Mouse (Mus musculus): Measurements from ENCODE around the gene Inpp4a. TPM values are rescaled to one million over a fixed set of nuclear protein-coding genes. Genes with fewer than 3 reads are reported as not detected.

Inpp4a gene
- polyA plus RNA-seq (2014; fragmentation: Nextera tagmentation; extraction: Ambion mirVana), result 13.7 and 15.5 TPM in 2 replicates

DNA sequence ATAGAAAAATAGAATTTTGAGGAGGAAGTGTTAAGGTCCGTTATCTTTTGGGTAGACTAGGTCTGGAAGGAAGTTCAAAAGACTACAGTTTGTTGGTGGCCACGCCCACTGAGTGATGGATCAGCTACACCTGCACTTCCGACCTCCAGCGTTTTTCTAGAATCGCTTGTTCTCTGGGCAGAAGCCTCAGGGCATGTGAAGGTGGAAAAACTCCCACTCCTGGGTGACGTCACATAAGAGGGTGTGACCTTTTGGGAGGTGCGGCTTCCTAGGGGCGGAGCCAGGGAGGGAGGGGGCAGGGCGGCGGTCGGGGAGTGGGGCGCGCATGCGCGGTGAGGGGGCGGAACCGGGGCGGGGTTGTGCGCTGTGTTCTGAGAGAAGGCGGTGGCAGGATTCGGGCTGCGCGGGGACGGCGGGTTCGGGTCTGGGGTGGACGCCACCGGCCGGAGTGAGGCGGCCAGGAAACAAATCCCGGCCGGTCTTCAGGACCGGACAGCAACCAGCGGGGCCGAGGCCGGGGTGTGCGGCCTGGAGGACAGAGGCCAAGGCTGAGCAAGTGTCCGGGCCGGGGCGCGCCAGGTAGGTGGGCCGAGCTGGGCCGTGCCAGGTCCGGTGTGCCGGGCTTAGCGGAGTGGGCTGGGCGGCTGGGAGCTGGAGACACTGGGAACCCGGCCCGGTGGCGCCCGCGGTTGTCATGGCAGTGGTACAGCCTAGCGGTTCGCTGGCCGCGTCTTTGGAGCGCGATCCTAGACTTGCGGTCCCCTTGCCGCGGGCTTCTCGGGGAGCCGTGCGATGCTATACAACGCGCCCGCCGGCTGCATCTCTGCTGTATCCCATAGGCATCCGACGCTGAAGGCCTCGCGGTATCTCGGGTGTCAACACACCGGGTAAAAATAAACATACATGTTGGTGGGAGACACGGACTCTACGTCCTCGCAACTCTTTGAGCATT lies at the start of gene Inpp4a:
Gene Inpp4a (plus strand): TSS at position 326 of the 952 bp plus-strand sequence.
- under 1% methylated on average over 77 of the region's 77 CpGs for WGBS
- peak; percentile 89 for ATAC-seq (ENCODE audit: insufficient number of reproducible peaks, insufficient read depth, low FRiP score, low read depth)

DNA sequence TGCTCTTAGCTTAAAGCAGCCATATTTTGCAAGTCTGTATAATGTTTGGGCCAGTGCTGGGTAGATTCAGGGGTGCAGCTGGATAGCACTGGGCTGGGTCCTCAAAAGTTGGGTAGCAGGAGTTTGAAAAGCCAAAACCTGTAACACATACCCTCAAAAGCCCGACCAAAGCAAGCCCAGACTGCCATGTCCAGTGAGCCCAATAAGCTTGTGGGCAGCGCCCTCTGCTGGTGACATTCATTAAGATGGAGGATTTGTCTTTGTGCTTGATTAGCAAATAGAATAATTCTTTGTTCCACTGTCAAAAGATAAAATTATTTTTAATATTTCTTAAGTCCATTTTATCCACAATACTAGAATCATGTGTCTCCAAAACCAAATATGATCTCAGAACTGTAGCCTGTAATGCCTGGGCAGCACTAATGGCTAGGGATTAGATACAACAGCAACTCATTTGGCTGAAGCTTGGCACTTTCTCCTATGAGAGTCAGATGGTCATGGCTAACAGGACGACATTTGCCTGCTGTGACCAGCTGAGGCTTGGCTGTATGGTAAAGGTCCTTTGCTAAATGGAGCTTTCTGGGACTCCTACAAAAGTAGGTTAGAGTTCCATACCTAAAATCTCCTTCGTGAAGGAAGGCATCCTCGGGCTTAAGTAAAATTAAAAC lies 48.9 kb upstream of the Inpp4a start:
- Histone ChIP-seq H3K4me1 (ENCODE audit: control insufficient read depth in 2 of 2, insufficient read depth in 2 of 2, low read length in 2 of 2) (no peaks in the 10 kb centered on the region), H3K4me3 (ENCODE audit: control insufficient read depth in 1 of 2, insufficient read depth in 1 of 2, low read depth in 1 of 2, low read length in 2 of 2) (no peak overlapping the region), H3K27me3 (ENCODE audit: control insufficient read depth, insufficient read depth, low read length) (no peaks in the 10 kb centered on the region), H3K27ac (replicated peaks in 1 of 2; ENCODE audit: control insufficient read depth in 1 of 2, insufficient read depth in 1 of 2, low read depth in 2 of 2, low read length in 2 of 2) (no peak overlapping the region), H3K4me2 (ENCODE audit: low read length) (no peak overlapping the region), H3K9ac (ENCODE audit: low read length) (no peak overlapping the region), H3K9me3 (ENCODE audit: control insufficient read depth, low read length) (no peaks in the 10 kb centered on the region), H3K36me3 (ENCODE audit: control insufficient read depth, insufficient read depth, low read length) (no peaks in the 10 kb centered on the region)
- no peak for ATAC-seq (ENCODE audit: insufficient number of reproducible peaks, insufficient read depth, low FRiP score, low read depth)
- WGBS, result 38% methylated on average over 5 of the region's 5 CpGs

More for the DNA sequence above, at the start of gene Inpp4a:
- Histone ChIP-seq H3K4me1 (ENCODE audit: control insufficient read depth in 2 of 2, insufficient read depth in 2 of 2, low read length in 2 of 2) (peaks cover 5% of the 10 kb centered on the region in 2 experiments; a peak in 2 of 4 replicates), H3K4me2 (ENCODE audit: low read length) (peak within 1 kb of the TSS; percentile 83), H3K9ac (ENCODE audit: low read length) (peak within 1 kb of the TSS; percentile 94), H3K36me3 (ENCODE audit: control insufficient read depth, insufficient read depth, low read length) (no peaks in the 10 kb centered on the region), H3K4me3 (ENCODE audit: control insufficient read depth in 1 of 2, insufficient read depth in 1 of 2, low read depth in 1 of 2, low read length in 2 of 2) (peak within 1 kb of the TSS; percentile 91 to 95), H3K27me3 (ENCODE audit: control insufficient read depth, insufficient read depth, low read length) (no peaks in the 10 kb centered on the region), H3K9me3 (ENCODE audit: control insufficient read depth, low read length) (no peaks in the 10 kb centered on the region), H3K27ac (replicated peaks in 1 of 2; ENCODE audit: control insufficient read depth in 1 of 2, insufficient read depth in 1 of 2, low read depth in 2 of 2, low read length in 2 of 2) (peak within 1 kb of the TSS; percentile 22 to 64; a peak in 2 of 4 replicates)

- H3K36me3 ChIP-seq (ENCODE audit: control insufficient read depth, insufficient read depth, low read length), result no peaks in the 10 kb centered on the region
- WGBS, result 87% methylated on average over 2 of the region's 2 CpGs
- no peaks in the 10 kb centered on the region for H3K27me3 ChIP-seq (ENCODE audit: control insufficient read depth, insufficient read depth, low read length)
- H3K9me3 ChIP-seq (ENCODE audit: control insufficient read depth, low read length), result no peaks in the 10 kb centered on the region
- H3K4me3 ChIP-seq (ENCODE audit: control insufficient read depth in 1 of 2, insufficient read depth in 1 of 2, low read depth in 1 of 2, low read length in 2 of 2), result no peak overlapping the region
- H3K9ac ChIP-seq (ENCODE audit: low read length), result no peak overlapping the region
- ATAC-seq (ENCODE audit: insufficient number of reproducible peaks, insufficient read depth, low FRiP score, low read depth), result no peak
- no peaks in the 10 kb centered on the region for H3K4me1 ChIP-seq (ENCODE audit: control insufficient read depth in 2 of 2, insufficient read depth in 2 of 2, low read length in 2 of 2)
- no peak overlapping the region for H3K27ac ChIP-seq (replicated peaks in 1 of 2; ENCODE audit: control insufficient read depth in 1 of 2, insufficient read depth in 1 of 2, low read depth in 2 of 2, low read length in 2 of 2)
- H3K4me2 ChIP-seq (ENCODE audit: low read length), result no peak overlapping the region
Observed at GRCm38 (mm10) chr1:37258443-37258842, 41.2 kb upstream of the Inpp4a start.

GRCm38 (mm10) chr1:37272464-37272863 lies 27.2 kb upstream of the Inpp4a start:
- ATAC-seq (ENCODE audit: insufficient number of reproducible peaks, insufficient read depth, low FRiP score, low read depth), result no peak

DNA sequence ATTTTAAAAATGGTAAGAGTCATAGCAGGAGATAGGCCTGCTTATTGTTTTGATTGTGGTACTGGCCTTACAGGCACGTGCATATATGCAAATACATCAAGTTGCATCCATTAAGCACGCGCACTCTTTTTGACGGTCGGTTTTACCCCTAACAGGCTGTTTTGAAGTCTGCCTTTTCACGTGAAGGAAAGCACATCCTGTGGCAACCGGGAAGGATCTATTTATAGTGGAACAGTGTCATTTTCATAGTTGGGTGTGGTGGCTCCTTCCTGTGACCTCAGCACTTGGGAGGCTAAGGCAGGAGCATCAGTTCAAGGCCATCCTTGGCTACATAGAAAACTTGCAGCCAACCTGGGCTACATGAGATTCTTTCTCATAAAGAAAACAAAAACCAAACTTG lies 13.1 kb upstream of the Inpp4a start:
- WGBS, result 66% methylated on average over 7 of the region's 7 CpGs
- Histone ChIP-seq H3K9ac (ENCODE audit: low read length) (no peak overlapping the region), H3K4me1 (ENCODE audit: control insufficient read depth in 2 of 2, insufficient read depth in 2 of 2, low read length in 2 of 2) (no peaks in the 10 kb centered on the region), H3K4me3 (ENCODE audit: control insufficient read depth in 1 of 2, insufficient read depth in 1 of 2, low read depth in 1 of 2, low read length in 2 of 2) (no peak overlapping the region), H3K9me3 (ENCODE audit: control insufficient read depth, low read length) (no peaks in the 10 kb centered on the region), H3K27ac (replicated peaks in 1 of 2; ENCODE audit: control insufficient read depth in 1 of 2, insufficient read depth in 1 of 2, low read depth in 2 of 2, low read length in 2 of 2) (no peak overlapping the region), H3K36me3 (ENCODE audit: control insufficient read depth, insufficient read depth, low read length) (no peaks in the 10 kb centered on the region), H3K27me3 (ENCODE audit: control insufficient read depth, insufficient read depth, low read length) (no peaks in the 10 kb centered on the region), H3K4me2 (ENCODE audit: low read length) (no peak overlapping the region)
- ATAC-seq (ENCODE audit: insufficient number of reproducible peaks, insufficient read depth, low FRiP score, low read depth), result no peak

More at GRCm38 (mm10) chr1:37272464-37272863, 27.2 kb upstream of the Inpp4a start:
- H3K4me3 ChIP-seq (ENCODE audit: control insufficient read depth in 1 of 2, insufficient read depth in 1 of 2, low read depth in 1 of 2, low read length in 2 of 2), result no peak overlapping the region
- H3K9me3 ChIP-seq (ENCODE audit: control insufficient read depth, low read length), result no peaks in the 10 kb centered on the region
- no peaks in the 10 kb centered on the region; a peak in 1 of 4 replicates for H3K4me1 ChIP-seq (ENCODE audit: control insufficient read depth in 2 of 2, insufficient read depth in 2 of 2, low read length in 2 of 2)
- H3K4me2 ChIP-seq (ENCODE audit: low read length), result no peak overlapping the region
- no peak overlapping the region for H3K9ac ChIP-seq (ENCODE audit: low read length)
- H3K27ac ChIP-seq (replicated peaks in 1 of 2; ENCODE audit: control insufficient read depth in 1 of 2, insufficient read depth in 1 of 2, low read depth in 2 of 2, low read length in 2 of 2), result no peak overlapping the region
- WGBS, result 7% methylated on average over 7 of the region's 7 CpGs
- no peaks in the 10 kb centered on the region for H3K36me3 ChIP-seq (ENCODE audit: control insufficient read depth, insufficient read depth, low read length)
- no peaks in the 10 kb centered on the region for H3K27me3 ChIP-seq (ENCODE audit: control insufficient read depth, insufficient read depth, low read length)

GRCm38 (mm10) chr1:37287748-37288147 lies 11.9 kb upstream of the Inpp4a start:
- Histone ChIP-seq H3K9me3 (ENCODE audit: control insufficient read depth, low read length) (no peaks in the 10 kb centered on the region), H3K36me3 (ENCODE audit: control insufficient read depth, insufficient read depth, low read length) (no peaks in the 10 kb centered on the region), H3K4me1 (ENCODE audit: control insufficient read depth in 2 of 2, insufficient read depth in 2 of 2, low read length in 2 of 2) (no peaks in the 10 kb centered on the region), H3K27me3 (ENCODE audit: control insufficient read depth, insufficient read depth, low read length) (no peaks in the 10 kb centered on the region), H3K9ac (ENCODE audit: low read length) (no peak overlapping the region), H3K4me3 (ENCODE audit: control insufficient read depth in 1 of 2, insufficient read depth in 1 of 2, low read depth in 1 of 2, low read length in 2 of 2) (no peak overlapping the region), H3K4me2 (ENCODE audit: low read length) (no peak overlapping the region), H3K27ac (replicated peaks in 1 of 2; ENCODE audit: control insufficient read depth in 1 of 2, insufficient read depth in 1 of 2, low read depth in 2 of 2, low read length in 2 of 2) (no peak overlapping the region)
- ATAC-seq (ENCODE audit: insufficient number of reproducible peaks, insufficient read depth, low FRiP score, low read depth), result no peak
- WGBS, result 74% methylated on average over 1 of the region's 1 CpGs

DNA sequence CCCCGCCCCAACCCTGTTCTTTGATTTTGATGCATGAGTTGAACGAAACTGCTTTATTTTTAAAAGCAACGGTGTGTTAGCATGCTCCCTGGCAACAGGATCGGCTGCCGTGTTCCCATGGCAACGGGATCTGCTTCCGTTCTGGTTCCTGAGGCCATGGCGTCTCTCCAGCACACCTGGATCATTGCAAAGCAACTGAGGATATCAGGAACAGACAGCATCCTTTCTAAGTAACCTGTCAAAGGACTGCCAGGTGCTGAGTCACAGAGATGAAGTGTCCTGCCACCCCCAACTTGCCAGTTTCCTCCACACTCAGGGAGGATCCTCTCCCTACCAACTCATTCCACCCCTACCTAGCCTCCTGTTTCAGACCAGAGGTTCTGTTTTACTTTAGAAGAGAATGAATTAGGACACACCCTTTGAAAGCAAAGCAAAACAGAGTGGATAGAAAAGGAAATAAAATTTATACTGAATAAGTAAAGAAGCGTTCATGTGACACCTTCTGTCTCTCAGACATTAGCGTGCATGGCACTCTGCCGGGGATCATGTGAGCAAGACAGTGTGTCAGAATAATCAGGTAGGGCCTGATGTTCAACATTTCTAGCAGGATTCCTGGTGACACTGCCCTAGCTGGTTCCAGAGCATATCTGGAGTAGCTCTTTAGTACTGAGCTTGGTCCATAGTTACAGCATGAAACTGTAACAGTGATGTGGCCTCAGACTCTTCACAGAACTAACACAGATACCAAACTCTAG lies 11.3 kb upstream of the Inpp4a start:
- Histone ChIP-seq H3K27ac (replicated peaks in 1 of 2; ENCODE audit: control insufficient read depth in 1 of 2, insufficient read depth in 1 of 2, low read depth in 2 of 2, low read length in 2 of 2) (no peak overlapping the region), H3K4me1 (ENCODE audit: control insufficient read depth in 2 of 2, insufficient read depth in 2 of 2, low read length in 2 of 2) (no peaks in the 10 kb centered on the region), H3K27me3 (ENCODE audit: control insufficient read depth, insufficient read depth, low read length) (no peaks in the 10 kb centered on the region), H3K4me3 (ENCODE audit: control insufficient read depth in 1 of 2, insufficient read depth in 1 of 2, low read depth in 1 of 2, low read length in 2 of 2) (no peak overlapping the region), H3K9ac (ENCODE audit: low read length) (no peak overlapping the region), H3K36me3 (ENCODE audit: control insufficient read depth, insufficient read depth, low read length) (no peaks in the 10 kb centered on the region), H3K9me3 (ENCODE audit: control insufficient read depth, low read length) (no peaks in the 10 kb centered on the region), H3K4me2 (ENCODE audit: low read length) (no peak overlapping the region)
- ATAC-seq (ENCODE audit: insufficient number of reproducible peaks, insufficient read depth, low FRiP score, low read depth), result no peak
- 77% methylated on average over 11 of the region's 11 CpGs for WGBS
